Mouse (Mus musculus) skeletal muscle tissue, postnatal 0 days (tissue): ENCODE measurements around the gene Cttnbp2nl. TPM values are rescaled to one million over a fixed set of nuclear protein-coding genes. Genes with fewer than 3 reads are reported as not detected.

Experiments
- polyA plus RNA-seq: library from polyadenylated mRNA; unstranded; fragments of >200 nt; fragmentation: Nextera tagmentation; extraction: Ambion mirVana; gene quantifications from 2 replicates; pipeline ENCODE4 v1.2.1, GENCODE M21; 2015

Cttnbp2nl gene
- 7.2 and 8.5 TPM in 2 replicates for polyA plus RNA-seq

DNA sequence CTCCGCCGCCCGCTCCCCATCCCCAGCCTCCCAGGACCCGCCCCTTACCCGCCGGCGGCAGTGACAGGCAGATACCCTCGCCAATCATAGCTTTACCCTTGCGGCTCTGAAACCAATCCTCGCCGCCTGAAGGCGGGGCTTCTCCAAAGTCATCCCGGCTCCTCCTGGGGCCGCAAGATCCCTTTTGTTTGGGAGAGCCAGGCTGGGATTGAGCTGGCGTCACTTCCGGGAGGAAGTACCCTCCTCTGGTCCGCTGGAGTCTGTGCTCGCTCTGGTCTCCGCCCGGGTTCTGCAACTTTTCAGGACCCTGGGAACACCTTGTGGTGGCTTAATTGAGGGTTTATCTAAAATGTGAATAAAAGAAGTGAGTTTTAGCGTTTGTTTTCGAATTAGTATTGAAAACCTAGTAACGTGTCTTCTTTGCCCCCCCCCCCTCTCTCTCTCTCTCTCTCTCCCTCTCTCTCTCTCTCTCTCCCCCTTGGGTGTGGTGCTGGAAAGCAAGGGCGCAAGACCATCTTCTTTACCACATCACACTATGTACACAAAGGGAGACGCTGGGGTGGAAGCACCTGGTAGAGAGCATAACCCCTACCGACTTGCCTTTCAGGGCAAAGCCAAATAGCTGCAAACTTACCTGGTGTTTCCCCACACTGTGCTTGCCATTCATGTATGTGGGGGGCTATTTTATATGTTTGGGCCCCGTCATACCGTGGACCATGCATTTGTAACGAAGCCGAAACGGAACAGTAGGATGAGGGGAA, at the start of gene Cttnbp2nl:
TSS of gene Cttnbp2nl (minus strand) at position 210 of the 761 bp plus-strand sequence.

DNA sequence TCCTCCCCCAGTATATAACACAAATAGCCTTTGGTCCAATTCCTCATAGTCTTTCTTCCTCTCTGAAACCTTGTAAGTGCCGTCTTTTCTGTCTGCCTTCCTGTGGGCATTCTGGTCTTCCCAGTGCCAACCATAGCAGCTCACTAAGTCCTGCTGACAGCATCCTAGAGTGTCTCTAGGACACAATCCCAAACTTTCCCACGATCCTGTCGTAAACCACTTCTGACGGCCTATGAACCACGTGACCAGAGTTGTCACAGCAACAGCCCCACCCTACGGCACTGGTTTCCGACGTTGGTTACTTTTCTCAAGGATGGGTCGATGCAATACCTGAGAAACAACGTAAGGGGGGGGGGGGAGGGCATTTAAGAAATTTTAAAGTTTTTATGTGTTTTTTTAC, 13.6 kb upstream of the Cttnbp2nl start, which contains the start of gene 4930564D02Rik:
TSS of gene 4930564D02Rik (plus strand) at position 301 of the 400 bp plus-strand sequence.

DNA sequence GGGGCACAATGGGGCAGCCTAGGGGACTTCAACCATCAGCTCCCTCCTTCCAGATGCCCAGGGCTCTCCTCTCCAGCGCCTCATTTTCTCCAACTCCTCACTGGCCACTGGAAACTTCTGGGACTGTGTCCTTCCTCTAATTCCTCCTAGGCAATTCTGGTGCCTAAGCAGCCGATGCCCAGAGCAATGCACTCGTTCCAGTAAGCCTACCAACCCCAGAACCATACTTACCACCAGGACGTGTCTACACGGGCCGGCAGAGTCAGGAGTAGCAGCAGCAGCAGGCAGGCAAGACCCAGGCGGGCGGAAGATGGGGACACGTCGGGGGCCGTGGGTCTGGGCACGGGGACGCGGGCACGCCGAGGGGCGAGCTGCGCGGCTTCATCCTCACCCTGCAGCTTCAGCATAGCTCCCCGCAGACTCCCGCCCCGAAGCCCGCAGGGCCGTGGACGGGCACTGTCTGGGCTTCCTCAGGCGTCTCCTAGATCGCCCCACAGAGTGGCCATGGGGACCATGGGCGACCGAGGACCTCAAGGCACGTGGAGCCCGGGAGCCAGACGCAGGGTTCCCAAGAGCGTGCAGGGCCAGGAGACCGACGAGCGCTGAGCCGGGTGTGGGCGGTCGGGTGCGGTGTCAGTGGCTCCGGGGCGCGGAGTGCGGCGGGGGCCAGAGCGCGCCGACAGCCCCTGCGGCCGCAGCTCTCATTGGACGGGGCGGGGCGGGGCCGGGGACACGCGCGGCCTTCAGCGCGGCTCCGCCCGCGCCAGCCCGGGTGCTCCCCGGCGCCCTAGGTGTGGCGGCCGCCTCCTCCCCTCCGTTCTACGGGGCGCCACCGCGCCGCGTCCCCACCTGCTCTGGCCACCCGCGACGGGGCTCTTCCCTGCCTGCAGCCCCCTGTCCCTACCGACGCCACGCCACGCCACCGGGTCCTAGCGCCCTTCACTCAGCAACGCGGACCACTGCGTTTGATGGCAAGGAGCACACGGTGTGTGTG, 91.6 kb downstream of the Cttnbp2nl start, which contains the start of gene Wnt2b:
TSS of gene Wnt2b (minus strand) at position 856 of the 994 bp plus-strand sequence.

Other genes starting within 250 kb of the Cttnbp2nl start
- 13.4 and 14.5 TPM in 2 replicates for gene Mov10, start 234.6 kb downstream of the Cttnbp2nl start, polyA plus RNA-seq
- 22.9 and 24.4 TPM in 2 replicates for gene St7l, start 189.1 kb downstream of the Cttnbp2nl start, polyA plus RNA-seq
- gene Capza1, start 188.6 kb downstream of the Cttnbp2nl start, polyA plus RNA-seq, result 63.0 and 68.2 TPM in 2 replicates
- 0.49 and 0.55 TPM in 2 replicates for gene Wnt2b, start 91.2 kb downstream of the Cttnbp2nl start, polyA plus RNA-seq
- gene 4930564D02Rik, start 13.7 kb upstream of the Cttnbp2nl start, polyA plus RNA-seq, result not detected in 2 replicates